Mouse (Mus musculus) skeletal muscle tissue, adult 2 months (tissue): ENCODE measurements at regions not wholly inside any gene's neighbourhood (a gene's known extent, or its start where the extent isn't known, plus 50 kb on each side); places are given as distances from the start of the nearest gene placed in this dataset.
"Not testable (repeated sequence)": the region's sequence is repeated elsewhere in the genome, so short reads cannot be mapped to it uniquely, and the experiment has no call there.

ENCODE experiments used
- DNase-seq: peaks from one replicate; pipeline ENCODE4 v3.0.0-alpha.2; 2012; ENCODE audit warnings: low read depth, low spot score

DNA sequence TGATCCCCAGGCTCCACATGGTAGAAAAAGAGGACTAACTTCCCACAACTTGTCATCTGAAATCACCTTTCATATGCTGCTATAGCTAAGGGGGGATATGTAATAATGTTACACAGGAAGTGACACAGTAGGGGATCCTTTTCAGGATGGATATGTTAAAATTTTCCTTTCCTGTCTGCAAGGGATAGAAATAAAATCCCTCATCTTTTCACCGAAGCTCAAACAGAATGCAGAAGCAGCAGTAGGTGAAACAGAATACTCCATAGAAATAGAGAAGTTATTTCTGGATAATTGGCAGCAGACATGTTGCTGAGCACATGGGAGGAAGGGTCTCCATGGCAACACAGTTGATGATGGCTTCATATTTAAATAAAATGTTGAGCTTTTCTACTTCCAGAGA is 309.3 kb upstream of the Ercc4 start:
- no peak for DNase-seq

DNA sequence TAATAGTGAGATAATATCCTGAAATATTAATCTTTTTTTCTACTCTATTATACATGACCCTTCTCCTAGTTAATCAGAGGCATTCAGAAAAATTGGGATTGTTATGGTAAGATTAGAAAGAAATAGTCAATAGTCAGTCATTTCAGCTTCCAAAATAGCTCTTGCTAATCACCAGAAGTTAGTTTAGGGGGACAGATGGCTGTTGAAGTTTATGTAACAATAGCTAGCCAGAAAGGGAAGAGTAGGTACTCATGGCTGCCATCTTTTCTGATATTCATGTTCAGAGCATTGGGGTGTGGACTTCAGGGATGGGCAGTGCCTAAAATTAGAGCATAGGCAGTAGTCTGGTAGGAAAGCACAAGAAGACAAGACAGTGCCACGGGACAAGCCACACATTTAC is 306.8 kb upstream of the Ercc4 start:
- no peak for DNase-seq

DNA sequence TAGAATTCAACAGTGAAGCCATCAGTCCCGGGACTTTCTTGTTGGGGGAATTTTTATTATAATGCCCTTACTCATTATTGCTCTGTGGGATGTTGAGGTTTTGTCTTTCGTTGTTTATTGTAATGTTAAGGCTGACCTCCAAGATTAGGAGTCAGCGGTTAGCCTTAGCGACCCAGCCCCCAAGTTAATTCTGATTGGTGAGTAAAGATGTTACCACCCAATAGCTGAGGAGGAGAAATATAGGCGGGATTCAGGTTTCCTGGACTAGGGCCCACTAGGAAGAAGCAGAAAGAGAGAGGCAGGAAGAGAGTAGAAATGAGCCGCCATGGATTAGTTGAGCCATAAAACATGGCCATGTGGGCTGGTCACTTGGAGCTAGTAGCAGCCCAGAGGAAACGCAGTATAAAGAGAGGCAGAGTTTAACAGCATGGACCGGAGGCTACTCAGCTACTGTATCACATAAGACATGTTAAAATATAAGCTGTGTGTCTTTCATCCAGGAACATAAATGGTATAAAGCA is 302.1 kb upstream of the Ercc4 start:
- no peak for DNase-seq

DNA sequence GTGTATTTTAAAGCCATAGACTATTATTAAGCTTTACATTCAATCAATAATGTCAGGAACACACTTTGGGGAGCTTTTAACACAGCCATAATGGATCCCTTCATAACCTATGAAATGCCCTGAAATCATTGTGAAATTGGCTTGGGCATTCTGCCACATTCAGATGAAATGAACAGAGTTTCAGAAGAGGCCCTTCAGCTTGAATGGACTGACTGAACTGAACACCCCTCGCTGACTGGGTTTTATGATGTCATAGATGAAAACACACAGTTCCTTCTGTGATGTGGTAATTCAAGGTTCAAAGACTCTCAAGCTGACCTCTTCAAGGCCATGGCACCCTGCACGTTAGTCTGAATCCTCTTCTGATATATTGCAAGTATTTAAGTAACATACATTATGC is 298.4 kb upstream of the Ercc4 start:
- DNase-seq, result no peak

DNA sequence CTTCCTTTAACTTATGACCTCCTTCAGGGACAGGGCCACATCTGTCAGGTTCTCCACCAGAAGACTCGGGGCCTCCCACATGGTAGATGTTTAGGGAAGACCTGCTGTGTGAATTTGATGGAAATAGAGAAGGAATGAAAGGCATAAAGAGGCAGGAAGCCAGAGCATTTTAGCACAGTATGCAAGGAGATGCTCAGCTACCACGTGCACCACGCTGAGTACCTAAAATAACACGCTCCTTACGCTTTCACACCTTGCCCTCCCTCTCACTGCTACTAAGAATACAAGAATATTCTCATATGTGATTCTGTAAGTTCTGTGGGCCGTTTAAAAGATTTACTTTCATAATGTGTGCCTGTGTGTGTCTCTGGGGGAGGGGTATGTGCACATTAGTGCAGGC is 284.8 kb upstream of the Ercc4 start:
- no peak for DNase-seq

DNA sequence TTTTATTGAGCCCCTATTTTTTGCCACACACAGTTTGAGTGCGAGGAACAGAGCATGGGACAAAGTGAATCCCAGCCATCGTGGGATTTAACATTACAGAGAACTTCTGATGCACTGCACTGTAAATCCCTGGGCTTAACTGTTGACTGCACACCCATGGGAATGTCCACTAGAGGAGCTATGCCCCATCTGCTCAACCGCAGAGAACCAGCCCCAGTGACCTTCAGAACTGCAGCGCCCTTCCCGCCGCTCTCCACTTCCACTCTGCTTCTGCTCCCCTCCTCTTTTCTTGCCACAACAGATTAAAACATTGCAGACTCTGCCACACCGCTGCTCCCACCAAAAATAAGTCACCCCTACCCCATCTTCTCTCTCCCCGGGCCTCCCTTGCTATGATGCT is 283.3 kb upstream of the Ercc4 start:
- DNase-seq, result no peak

DNA sequence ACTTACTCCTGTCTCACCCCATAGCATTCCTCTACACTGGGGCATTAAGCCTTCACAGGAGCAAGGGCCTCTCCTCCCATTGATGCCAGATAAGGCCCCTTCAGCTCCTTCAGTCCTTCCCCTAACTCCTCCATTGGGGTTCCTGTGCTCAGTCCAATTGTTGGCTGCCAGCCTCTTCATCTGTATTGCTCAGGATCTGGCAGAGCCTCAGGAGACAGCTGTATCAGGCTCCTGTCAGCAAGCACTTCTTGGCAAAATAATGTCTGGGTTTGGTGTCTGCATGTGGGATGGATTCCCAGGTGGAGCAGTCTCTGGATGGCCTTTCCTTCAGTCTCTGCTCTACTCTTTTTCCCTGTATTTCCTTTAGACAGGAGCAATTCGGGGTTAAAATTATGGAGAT is 278.2 kb upstream of the Ercc4 start:
- not testable (repeated sequence) for DNase-seq

DNA sequence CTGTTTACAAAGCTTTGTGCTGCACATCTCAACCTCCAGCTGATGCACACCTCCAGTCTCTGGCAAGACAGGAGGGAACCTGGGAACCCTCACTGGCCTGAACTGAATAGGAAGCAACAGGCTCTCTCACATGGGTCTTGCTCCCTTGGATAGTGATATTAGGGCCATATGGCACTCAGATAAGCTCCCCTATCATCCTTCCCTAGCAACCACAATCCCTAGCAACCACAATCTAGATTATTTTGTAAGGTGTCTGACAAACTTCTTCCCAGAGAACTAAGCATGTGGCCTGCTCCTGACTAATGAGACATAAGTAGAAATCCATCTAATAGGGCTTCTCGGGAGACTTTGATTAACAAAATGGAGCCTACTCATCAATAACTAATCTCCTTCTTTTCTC is 253.1 kb upstream of the Ercc4 start:
- DNase-seq, result no peak

DNA sequence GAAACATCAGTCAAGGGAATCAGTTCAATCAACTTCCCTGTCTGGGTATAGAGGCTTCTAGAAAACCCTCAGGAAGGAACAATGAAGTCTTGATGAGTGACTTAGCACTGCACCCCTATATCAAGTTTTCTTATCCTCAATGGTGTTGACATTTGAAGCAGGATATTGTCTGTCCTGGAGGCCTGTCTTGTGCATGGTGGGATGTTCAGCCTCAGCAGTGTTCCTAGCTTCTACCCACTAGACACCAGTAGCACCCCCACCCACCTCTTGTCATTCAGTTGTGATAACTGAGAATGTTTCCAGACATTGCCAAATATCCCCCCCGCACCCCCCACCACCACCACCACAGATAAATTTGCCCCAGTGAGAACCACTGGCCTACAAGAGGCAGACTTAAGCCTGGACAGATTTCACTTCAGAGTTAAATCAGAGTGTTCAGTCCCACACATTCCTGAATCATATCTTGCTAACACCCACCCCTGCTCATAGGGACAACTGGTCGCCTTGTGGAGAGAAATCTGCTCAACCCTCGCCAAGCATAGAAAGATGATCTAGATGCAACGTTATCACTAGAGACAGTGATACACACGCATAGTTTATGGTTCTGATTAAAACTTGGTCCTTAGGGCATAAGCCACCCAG is 249.6 kb upstream of the Ercc4 start:
- no peak for DNase-seq

DNA sequence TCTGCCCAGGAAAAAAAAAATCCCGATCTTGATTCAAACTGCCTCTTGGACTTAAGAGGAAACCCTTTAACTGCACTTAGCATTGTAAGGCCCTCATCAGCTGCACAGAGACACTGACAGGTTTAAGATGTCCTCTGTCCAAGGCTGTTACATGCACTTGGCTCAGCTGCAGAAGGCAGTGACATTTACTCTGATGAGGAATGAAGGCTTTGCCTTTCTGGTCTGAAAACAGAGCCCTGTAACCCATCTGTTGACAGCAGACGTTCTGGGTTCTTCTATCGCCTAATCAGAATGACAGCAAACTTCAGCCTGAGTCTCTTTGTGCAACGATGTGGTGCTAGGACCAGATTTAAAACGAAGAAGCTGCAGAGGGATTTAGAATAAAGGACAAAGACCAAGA is 246.9 kb upstream of the Ercc4 start:
- no peak for DNase-seq

DNA sequence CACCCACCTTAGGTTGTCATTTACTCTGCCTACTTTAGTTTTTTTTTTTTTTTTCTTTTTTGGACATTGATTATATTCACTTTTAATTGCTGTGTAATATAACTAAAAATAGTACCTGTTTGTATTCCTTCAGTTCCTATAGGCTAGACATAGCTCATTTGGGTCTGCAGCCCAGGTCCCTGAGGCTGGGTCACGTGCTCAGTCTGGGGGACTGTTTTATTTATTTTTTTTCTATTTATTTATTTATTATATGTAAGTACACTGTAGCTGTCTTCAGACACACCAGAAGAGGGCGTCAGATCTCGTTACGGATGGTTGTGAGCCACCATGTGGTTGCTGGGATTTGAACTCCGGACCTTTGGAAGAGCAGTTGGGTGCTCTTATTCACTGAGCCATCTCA is 231.2 kb upstream of the Ercc4 start:
- DNase-seq, result not testable (repeated sequence)

DNA sequence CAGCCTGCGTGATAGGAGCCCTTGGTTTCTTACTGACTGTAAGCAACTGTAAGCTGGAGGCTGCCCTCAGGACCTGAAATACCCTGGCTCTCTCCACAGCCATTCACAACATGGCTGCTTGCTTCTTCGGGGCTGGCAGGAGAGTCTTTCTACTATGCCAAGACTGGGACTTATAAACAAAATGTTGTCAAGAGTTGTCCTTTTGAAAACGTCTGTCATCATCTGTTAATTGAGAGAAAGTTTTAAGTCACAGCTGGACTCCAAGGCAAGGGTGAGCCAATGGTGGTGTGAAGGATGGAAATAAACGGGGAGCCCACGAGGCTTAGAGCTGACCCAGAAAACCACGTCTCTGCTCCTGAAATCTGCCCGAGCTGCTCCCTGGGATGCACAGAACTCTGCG is 229.5 kb upstream of the Ercc4 start:
- DNase-seq, result no peak

DNA sequence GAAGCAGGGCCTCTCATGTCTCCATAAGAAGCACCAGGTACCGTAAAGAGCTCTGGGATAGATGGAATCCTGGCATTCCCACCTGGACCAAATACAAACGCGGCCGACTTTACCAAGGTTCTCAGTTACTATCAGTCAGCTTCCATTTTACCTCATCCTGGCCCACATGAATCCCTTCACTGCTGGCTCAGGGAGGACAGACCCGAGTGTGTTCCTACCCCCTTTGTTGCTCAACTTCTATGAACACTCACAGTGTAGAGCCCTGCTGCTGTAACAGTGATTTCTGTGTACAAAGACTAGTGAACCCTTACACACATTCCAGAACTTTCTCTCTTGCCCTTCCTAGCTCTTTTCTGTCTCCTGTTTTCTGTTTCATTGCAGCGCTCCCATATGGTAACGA is 229.0 kb upstream of the Ercc4 start:
- no peak for DNase-seq

DNA sequence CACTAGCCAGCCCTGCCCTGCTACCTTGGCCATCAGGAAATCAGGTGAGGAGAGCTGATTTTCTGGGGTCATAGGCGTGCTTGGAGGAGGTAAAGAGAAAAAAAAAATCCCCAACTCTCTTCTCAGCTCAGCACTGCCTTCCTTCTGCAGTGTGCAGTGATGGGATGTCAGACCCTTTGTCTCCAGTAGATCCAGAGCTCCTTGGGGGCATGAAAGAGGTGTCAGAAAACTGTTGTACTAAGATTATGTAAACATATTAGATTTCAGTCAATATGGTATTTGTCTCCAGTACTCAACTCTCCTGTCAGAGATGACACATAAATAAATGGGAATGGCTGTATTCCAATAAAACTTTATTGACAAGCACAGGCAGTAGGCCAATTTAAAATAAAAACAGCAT is 226.8 kb upstream of the Ercc4 start:
- DNase-seq, result no peak

DNA sequence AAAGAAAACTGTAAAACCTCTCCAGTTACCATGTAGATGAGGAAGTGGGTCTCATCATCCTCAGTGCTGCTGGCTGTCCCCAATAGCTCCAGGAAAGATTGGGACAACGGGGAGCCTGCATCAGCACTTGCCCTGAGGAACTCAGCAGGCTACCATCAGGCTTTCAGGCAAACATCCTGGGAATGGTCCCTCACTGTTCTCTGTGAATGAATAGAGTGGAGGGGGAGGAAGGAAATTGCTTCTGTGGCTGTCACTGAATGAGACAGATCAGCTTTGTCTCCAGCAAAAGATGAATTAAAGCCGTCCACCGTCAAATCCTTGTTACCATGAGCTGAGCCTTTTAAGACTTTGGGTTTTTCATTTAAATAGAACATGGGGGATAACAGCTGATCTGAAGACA is 224.9 kb upstream of the Ercc4 start:
- no peak for DNase-seq

DNA sequence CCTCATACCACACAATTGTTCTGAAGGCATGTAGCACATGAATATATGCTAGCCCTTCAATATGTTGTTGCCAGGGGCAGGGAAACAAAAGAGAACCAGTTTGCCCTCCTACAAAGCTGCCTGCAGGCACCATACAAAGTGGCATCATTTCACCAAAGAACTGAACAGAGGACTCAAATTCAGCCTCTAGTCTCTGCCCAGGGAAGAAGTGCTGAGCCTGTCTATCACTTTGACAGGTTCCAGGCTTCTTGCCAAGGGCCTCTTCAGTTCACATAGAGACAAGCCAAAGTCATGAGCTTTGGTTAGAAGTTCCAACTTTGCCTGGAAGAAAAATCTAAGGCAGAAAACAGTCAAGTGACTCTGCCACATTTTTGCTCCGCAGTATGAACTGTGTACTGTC is 223.4 kb upstream of the Ercc4 start:
- no peak for DNase-seq

DNA sequence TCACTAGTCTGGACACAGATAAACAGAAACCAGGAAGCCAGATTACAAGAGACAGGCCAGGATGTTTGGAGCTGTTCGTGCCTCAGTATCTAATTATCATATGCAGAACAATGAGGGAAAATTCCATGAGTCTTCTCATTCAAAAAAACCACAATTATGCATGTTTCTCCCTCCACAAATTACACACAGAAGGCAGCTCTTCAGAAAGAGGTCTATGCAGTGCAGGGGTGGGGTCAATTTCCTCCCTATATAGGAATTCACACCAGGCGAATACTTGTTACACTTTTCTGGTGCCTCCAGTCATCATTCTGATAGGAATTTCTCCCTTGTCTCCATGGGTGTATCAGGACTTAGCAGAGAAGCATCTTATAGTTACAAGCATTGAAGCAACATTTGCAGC is 222.1 kb upstream of the Ercc4 start:
- DNase-seq, result no peak

DNA sequence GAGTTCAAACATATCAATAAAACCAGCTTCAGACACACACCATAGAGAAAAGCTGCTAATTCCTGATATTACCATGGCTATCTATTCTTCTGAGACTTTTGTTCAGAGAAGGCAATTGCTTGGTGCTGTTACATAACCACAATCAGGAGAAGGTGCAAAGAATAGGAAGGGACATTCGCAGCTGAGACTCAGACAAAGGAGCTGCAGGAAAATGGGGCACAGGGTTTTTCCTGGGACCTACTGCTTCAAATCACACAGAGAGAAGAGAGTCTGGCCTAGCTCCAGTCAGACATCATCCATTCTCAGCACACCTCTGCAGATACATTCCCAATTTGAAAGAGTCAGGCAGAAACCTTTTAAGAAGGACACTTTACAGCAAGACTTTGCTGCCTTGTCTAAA is 219.4 kb upstream of the Ercc4 start:
- no peak for DNase-seq

DNA sequence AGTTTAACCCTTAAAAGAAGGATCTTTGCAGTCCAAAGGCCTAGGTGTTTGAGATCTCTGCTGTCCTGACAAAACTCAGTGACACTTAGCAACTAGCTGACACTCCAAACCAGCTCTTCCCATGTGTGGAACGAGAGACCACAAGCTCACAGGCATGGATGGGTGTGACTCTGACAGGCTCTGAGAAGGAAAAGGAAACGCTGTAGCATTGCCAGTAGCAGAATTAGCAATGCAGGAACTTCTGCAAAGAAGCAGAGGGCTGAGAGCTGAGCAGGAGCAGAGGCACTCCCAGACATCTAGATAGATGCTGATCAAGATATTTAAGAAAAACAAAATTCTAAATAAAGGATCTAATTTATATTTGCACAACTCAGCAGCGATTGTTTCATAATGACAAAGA is 218.9 kb upstream of the Ercc4 start:
- DNase-seq, result no peak

DNA sequence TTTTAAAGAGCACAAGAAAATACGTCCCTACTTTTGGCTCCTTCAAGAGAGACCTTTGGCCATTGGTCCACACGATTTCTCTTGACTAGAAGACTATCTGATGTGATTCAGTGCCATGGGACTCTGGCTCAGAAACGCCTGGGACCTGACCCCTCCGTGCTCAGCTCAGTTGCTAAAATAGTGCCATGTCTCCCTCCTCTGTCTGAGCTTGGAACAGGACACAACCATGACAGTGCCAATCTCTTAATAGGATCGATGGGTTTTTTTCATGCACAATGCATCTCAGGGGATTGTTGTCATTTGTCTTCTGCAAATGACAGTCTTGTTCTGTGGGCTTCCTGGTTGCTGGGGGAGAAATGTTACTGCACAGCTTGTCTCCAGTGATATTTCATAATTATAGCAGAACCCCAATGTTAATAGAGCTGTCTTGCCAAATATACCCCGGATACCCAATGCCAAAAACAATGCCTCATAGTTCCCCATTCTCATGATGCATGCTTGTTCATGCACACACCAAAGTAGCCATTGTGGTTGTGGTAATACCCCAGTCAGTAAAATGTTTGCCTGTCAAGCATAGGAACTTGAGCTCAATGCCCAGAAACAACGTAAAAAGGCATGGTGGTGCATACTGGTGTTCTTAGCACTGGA is 216.7 kb upstream of the Ercc4 start:
- no peak for DNase-seq

DNA sequence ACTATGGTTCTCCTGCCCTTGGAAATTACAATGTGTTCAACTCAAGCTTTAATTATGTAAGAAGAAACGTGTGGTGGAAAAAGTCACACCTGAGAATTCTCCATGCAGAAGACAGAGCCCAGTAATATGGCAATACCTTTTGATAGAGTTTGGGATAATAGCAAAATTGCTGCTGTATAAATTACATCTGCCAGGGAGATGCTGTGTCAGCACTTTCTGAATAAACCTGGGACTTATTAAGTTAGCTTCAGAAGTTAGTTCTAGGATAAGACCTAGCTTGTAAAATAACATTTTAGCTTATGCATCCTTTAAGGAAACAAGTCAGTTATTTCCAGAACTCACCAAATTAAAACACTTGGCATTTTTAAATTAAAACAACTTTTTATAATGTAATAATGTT is 212.2 kb upstream of the Ercc4 start:
- DNase-seq, result no peak

DNA sequence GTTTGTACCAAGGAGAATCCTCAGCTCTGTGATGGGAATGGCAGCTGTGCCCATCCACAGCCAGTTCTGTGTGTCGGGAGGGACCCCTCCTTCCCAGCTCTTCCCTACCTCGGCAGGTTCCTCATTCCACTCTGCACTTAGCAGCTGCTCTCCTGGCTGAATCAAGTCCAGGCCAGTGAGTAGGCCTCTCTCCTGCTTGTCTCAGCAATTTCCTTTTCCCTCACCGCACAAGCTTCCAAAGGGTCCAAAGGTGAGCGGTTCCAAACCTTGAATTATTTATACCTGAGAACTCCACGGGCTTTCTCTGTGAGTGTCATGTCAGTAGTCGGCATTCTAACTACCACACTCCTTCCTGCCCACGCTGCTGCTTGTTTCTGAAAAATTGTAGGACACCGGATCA is 208.8 kb upstream of the Ercc4 start:
- no peak for DNase-seq

DNA sequence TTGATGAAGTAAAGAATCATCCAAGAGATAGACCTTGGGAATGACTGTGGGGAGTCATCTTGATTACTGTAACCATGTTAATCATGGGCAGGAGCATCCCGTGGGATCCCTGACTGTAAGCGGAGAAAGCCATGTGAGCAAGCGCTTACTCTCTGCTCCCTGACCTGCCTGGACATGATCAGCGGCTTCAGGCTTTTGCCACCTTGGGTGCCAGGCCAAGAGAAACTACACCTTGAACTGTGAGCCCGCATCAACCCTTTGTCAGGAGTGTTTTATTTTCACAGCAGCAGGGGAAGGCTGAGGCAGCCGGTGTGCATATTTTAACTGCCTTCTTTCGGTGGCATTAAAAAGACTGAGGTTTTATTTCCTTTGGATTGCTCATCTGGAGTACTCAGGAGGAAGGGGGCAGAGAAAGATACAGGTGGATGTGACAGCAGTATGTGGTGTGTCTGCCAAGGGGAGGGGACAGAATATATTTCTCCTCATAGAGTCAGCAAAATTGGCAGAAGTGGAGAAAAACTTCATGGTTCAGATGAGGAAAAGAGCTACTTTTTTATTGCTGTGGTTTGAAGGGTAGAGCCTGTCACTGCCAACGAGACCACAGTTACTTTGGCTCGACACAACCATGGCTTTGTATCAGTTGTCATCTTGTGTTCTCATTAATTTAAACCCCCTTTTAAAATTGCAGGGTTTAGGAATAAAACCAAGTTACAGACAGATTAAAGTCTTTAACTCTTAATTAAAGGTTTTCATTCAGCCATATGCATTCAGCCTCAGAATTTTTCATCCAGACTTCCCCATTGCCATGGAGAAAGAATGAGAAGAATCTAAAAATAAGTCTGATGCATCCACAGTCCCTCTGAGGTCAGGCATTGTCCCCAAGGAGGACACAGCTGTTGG is 208.1 kb upstream of the Ercc4 start:
- DNase-seq, result no peak
